Mouse (Mus musculus): ENCODE results near the gene Cd55. TPM values are rescaled to one million over a fixed set of nuclear protein-coding genes. Genes with fewer than 3 reads are reported as not detected.

Cd55 gene
- 11.2 and 36.8 TPM in 2 replicates for polyA plus RNA-seq (2012; rRNA removed)

DNA sequence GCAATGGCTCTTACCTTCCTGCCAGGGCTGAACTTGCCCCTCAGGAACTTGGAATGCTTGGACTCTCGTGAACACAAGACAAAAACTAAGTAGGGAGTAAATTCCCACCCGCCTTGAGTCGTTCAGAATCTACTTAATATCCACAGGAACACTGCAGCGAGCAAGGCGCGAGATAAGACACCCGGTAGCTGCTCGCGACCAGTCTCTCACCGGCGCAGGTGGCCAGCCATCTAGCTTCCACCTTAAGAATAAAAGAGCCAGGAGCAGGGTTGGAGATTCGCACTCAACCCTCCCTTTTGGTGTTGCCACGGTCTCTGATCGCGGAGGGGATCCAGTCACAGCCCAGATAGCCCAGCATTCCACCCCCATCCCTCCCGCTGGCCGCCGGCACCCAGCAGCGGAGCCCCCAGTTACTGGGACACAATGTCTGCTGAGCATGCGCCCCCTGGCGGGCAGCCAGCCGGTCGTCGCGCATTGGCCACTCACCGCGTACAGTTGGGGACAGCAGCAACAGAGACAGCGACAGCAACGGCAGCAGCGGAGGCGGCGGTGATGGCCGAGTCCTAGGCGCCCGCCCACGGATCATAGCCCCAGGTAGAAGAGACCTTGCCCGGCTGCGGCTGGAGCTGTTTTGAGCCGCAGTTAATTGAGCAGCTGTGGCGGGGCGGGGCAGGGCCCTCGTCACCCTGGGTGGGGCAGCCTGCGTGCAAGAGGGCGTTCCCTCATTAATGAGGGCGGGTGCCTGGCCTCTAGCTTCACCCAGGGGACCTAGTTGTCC lies at the start of gene Cd55:
TSS of gene Cd55 (minus strand) at position 661 of the 778 bp plus-strand sequence.
- peaks cover 5% of the 10 kb centered on the region; the same call in 1 of the 2 replicates for H3K4me1 ChIP-seq (ENCODE audit: control insufficient read depth, insufficient read depth, insufficient read length, low read length)
- TF ChIP-seq CTCF (IDR thresholded peaks at IDR 0.05; ENCODE audit: extremely low read depth, insufficient read length, insufficient replicate concordance, low read depth, low read length) (peak; percentile 73), POLR2A (IDR thresholded peaks at IDR 0.05; ENCODE audit: low read depth, low read length) (peak; percentile 58; the same call in 1 of the 2 replicates)
- peaks cover 1% of the 10 kb centered on the region; the same call in 1 of the 2 replicates for H3K36me3 ChIP-seq (ENCODE audit: control insufficient read depth, insufficient read depth, low read length)
- no peaks in the 10 kb centered on the region for H3K27me3 ChIP-seq (ENCODE audit: control insufficient read depth, insufficient read depth, low read length)
- peak within 1 kb of the TSS; percentile 84 for H3K4me3 ChIP-seq (ENCODE audit: low read depth, low read length)
- H3K27ac ChIP-seq (ENCODE audit: insufficient read depth, low read depth, low read length): peak within 1 kb of the TSS; percentile 71
- WGBS: under 1% methylated on average over 45 of the region's 45 CpGs

DNA sequence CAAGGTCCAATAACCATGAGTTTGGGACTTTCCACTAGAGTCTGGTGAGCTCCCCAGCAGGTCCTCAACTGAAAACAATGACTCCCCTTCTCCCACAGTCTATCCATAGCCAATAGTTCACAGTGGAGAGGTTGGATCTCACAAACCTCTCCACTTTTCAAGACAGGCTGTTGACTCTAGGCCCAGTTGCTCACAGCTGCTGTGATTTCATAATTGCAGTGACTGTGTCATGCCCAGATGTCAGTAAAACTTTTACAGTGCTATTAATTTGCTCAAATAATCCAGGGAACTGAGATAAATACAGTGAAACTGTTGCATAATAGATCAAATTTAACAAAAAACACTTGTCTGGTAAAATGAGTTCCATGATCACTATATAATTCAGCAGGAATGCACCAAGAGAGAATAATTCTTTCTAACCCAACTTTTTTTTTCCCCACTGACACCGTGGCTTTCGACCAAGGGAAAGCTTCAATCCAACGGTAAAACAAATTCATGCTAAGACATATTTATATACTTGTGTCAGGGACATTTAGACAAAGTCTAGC lies 49.4 kb upstream of the Cd55 start:
- Histone ChIP-seq H3K27ac (ENCODE audit: insufficient read depth, low read depth, low read length) (no peak overlapping the region), H3K4me1 (ENCODE audit: control insufficient read depth, insufficient read depth, insufficient read length, low read length) (peaks cover 5% of the 10 kb centered on the region; the same call in 1 of the 2 replicates), H3K4me3 (ENCODE audit: low read depth, low read length) (no peak overlapping the region), H3K36me3 (ENCODE audit: control insufficient read depth, insufficient read depth, low read length) (no peaks in the 10 kb centered on the region), H3K27me3 (ENCODE audit: control insufficient read depth, insufficient read depth, low read length) (no peaks in the 10 kb centered on the region)
- TF ChIP-seq POLR2A (IDR thresholded peaks at IDR 0.05; ENCODE audit: low read depth, low read length) (no peak), CTCF (IDR thresholded peaks at IDR 0.05; ENCODE audit: extremely low read depth, insufficient read length, insufficient replicate concordance, low read depth, low read length) (no peak)
- WGBS: 57% methylated on average over 3 of the region's 3 CpGs

DNA sequence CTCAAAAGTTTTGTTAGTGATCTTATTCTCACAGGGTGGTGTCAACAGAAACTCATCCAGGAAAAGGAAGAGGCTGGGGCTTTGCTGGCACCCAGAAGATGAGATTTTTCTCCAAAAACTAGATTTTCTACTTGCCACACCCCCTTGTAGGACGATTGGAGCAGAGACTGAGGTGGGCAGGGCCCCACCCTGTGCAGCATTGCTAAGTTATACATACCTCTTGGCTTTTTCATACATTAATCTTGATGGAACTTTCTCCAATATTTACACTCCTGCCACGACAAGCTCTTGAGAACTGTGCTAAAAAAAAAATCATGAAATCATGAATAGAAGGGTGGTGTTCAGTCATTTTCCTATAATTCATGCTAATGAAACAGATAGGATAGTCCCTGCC lies 46.4 kb upstream of the Cd55 start:
- no peaks in the 10 kb centered on the region for H3K36me3 ChIP-seq (ENCODE audit: control insufficient read depth, insufficient read depth, low read length)
- no peak overlapping the region for H3K27ac ChIP-seq (ENCODE audit: insufficient read depth, low read depth, low read length)
- 10% methylated on average over 2 of the region's 2 CpGs for WGBS
- TF ChIP-seq POLR2A (IDR thresholded peaks at IDR 0.05; ENCODE audit: low read depth, low read length) (no peak), CTCF (IDR thresholded peaks at IDR 0.05; ENCODE audit: extremely low read depth, insufficient read length, insufficient replicate concordance, low read depth, low read length) (no peak)
- no peaks in the 10 kb centered on the region for H3K27me3 ChIP-seq (ENCODE audit: control insufficient read depth, insufficient read depth, low read length)
- no peak overlapping the region for H3K4me3 ChIP-seq (ENCODE audit: low read depth, low read length)
- H3K4me1 ChIP-seq (ENCODE audit: control insufficient read depth, insufficient read depth, insufficient read length, low read length): no peaks in the 10 kb centered on the region

DNA sequence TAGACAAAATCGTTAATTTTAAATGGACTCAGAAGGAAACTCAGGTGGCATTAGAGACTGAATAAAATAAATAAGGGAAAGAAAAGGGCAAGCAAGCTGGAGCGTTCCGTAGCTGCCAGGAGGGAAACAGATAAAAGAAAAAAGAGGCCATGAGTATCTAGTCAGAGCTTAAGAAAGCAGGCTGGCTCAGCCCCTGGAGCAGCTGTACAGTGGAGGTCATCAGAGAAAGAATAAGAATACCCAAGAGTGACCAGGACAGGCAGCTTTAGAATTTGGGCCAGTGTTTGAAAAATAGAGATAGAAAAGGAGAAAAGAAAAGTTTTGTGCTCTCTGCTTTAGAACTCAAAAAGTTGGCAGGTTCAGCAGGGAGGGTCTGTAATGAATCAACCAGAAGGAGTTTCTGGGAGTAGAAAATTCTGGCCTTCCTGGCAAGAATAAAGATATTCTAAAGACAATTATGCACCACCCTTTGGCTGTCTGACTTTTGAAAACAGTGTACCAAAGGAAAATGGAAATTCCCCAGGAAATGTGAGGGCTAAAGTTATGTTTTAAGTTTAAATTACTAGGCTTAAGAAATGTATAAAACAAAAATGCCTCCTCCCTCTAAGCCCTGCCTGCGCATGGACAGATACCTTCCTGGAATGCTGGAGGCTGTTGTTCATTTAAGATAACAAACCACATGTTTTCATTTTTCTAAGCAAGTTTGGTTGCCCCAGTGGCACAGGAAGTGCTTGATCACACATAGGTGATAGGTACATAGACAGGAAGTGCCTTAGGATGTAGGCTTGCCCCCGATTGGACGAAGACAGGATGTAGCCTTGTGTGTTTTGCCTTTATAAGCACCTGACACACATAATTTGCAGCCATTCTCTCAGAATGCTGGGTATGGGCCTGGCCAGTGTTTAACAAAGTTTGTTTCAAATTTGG lies 45.7 kb upstream of the Cd55 start:
- WGBS: 83% methylated on average over 6 of the region's 6 CpGs
- TF ChIP-seq POLR2A (IDR thresholded peaks at IDR 0.05; ENCODE audit: low read depth, low read length) (no peak), CTCF (IDR thresholded peaks at IDR 0.05; ENCODE audit: extremely low read depth, insufficient read length, insufficient replicate concordance, low read depth, low read length) (no peak)
- H3K4me1 ChIP-seq (ENCODE audit: control insufficient read depth, insufficient read depth, insufficient read length, low read length): no peaks in the 10 kb centered on the region
- H3K27ac ChIP-seq (ENCODE audit: insufficient read depth, low read depth, low read length): no peak overlapping the region
- H3K36me3 ChIP-seq (ENCODE audit: control insufficient read depth, insufficient read depth, low read length): no peaks in the 10 kb centered on the region
- H3K27me3 ChIP-seq (ENCODE audit: control insufficient read depth, insufficient read depth, low read length): no peaks in the 10 kb centered on the region
- H3K4me3 ChIP-seq (ENCODE audit: low read depth, low read length): no peak overlapping the region

DNA sequence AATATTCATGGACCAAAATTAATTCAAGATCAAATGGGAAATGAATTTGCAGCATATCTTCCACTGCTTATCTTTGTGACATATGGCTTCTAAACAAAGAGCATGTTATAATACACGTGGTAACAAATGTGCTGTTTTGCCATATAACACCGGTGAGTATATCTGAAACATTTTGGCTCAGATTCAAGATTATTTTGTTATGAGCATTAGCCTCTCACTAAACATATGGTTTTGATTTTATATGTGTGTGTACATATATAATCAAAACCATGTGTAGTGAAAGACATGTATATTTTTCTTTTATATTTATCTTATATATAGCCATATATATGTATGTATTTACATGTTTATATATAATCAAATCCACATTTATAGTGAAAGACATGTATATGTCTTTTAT lies 44.9 kb upstream of the Cd55 start:
- WGBS: 54% methylated on average over 2 of the region's 2 CpGs
- Histone ChIP-seq H3K4me1 (ENCODE audit: control insufficient read depth, insufficient read depth, insufficient read length, low read length) (no peaks in the 10 kb centered on the region), H3K36me3 (ENCODE audit: control insufficient read depth, insufficient read depth, low read length) (no peaks in the 10 kb centered on the region), H3K27me3 (ENCODE audit: control insufficient read depth, insufficient read depth, low read length) (no peaks in the 10 kb centered on the region), H3K27ac (ENCODE audit: insufficient read depth, low read depth, low read length) (no peak overlapping the region), H3K4me3 (ENCODE audit: low read depth, low read length) (no peak overlapping the region)
- TF ChIP-seq POLR2A (IDR thresholded peaks at IDR 0.05; ENCODE audit: low read depth, low read length): no peak
- no peak for TF ChIP-seq CTCF (IDR thresholded peaks at IDR 0.05; ENCODE audit: extremely low read depth, insufficient read length, insufficient replicate concordance, low read depth, low read length)

DNA sequence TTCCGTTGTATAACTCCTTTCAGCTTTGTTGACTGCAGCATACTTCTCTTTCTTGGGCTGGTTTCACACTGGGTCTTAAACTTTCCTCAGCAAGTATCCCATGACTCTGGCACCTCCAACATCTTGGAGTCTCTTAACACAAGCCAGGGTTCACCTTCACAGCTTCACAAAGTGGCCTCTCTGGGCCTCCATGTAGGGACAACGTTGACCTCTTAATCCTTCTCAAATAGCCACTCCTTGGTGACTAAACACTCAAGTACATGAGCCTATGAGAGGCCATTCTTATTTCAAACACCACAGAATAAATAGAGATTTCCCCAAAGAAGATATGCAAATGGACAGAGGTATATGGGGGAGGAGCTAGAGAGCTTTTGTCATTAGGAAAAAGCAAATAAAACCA lies 37.4 kb upstream of the Cd55 start:
- no peaks in the 10 kb centered on the region for H3K4me1 ChIP-seq (ENCODE audit: control insufficient read depth, insufficient read depth, insufficient read length, low read length)
- WGBS: 49% methylated on average over 2 of the region's 2 CpGs

More for the DNA sequence above, 37.4 kb upstream of the Cd55 start:
- H3K27me3 ChIP-seq (ENCODE audit: control insufficient read depth, insufficient read depth, low read length): no peaks in the 10 kb centered on the region
- no peaks in the 10 kb centered on the region for H3K36me3 ChIP-seq (ENCODE audit: control insufficient read depth, insufficient read depth, low read length)
- no peak overlapping the region for H3K27ac ChIP-seq (ENCODE audit: insufficient read depth, low read depth, low read length)
- H3K4me3 ChIP-seq (ENCODE audit: low read depth, low read length): no peak overlapping the region
- no peak for TF ChIP-seq CTCF (IDR thresholded peaks at IDR 0.05; ENCODE audit: extremely low read depth, insufficient read length, insufficient replicate concordance, low read depth, low read length)
- TF ChIP-seq POLR2A (IDR thresholded peaks at IDR 0.05; ENCODE audit: low read depth, low read length): no peak

All from small intestine, adult 2 months (tissue).